Mouse (Mus musculus) brain, adult 10 weeks (tissue): ENCODE results near the gene Scgb1b11. TPM values are rescaled to one million over a fixed set of nuclear protein-coding genes. Genes with fewer than 3 reads are reported as not detected.

ENCODE experiments used
- polyA plus RNA-seq: library from polyadenylated mRNA; stranded (reverse); fragments of 350-450 nt; fragmentation: Illumina TruSeq; extraction: RNeasy Lipid Tissue Mini Kit (QIAGEN cat#74804); gene quantifications from one replicate; pipeline ENCODE4 v1.2.3, GENCODE M21; 2015; ENCODE audit warnings: low read depth, low replicate concordance

Scgb1b11 gene
- not detected for polyA plus RNA-seq

GRCm38 (mm10) chr7:32222540-32222939 lies at the start of gene Scgb1b11:
Gene Scgb1b11, plus strand, starts transcription at chr7:32222840.

GRCm38 (mm10) chr7:32211045-32211444 lies 11.6 kb upstream of the Scgb1b11 start, which contains the start of gene Scgb2b11:
Gene Scgb2b11, minus strand, starts transcription at chr7:32211145.

Other genes with a start within 250 kb of the Scgb1b11 start
- not detected for gene Scgb1b10, start 122.0 kb upstream of the Scgb1b11 start, polyA plus RNA-seq
- not detected for gene Scgb2b11, start 11.7 kb upstream of the Scgb1b11 start, polyA plus RNA-seq
- not detected for gene Scgb2b12, start 104.4 kb downstream of the Scgb1b11 start, polyA plus RNA-seq
- not detected for gene Scgb1b12, start 111.3 kb downstream of the Scgb1b11 start, polyA plus RNA-seq
- not detected for gene Scgb1b29, start 218.7 kb downstream of the Scgb1b11 start, polyA plus RNA-seq